Mouse (Mus musculus) cortical plate, adult 2 months (tissue): ENCODE measurements around the gene Snapin.

ENCODE experiments used
- CTCF ChIP-seq: fragments of 200-500 bp; IDR thresholded peaks from 2 replicates; pipeline ENCODE4 v1.5.1; 2011; ENCODE audit warnings: mild to moderate bottlenecking, control low read depth, low read length; ENCODE audit not compliant: insufficient read depth; ENCODE audit errors: extremely low read depth
- POLR2A ChIP-seq: fragments of 200-500 bp; IDR thresholded peaks from 2 replicates; pipeline ENCODE4 v1.6.1; 2011; ENCODE audit warnings: mild to moderate bottlenecking, low read length, control low read depth; ENCODE audit not compliant: insufficient read depth; ENCODE audit errors: extremely low read depth

- TF ChIP-seq CTCF (no peak), POLR2A (no peak)
These were observed 21.4 kb upstream of the Snapin start for GRCm38 (mm10) chr3:90512276-90512675.
